Mouse (Mus musculus) kidney, postnatal 36 days (tissue): Measurements from ENCODE around the gene Olfr559.

ENCODE experiments used
- DNase-seq, 2 experiments: peaks; one replicate each; pipeline ENCODE4 v3.0.0; 2021 to 2022; ENCODE audit warnings: mixed read lengths in 2 of 2

Gene Olfr559

DNA sequence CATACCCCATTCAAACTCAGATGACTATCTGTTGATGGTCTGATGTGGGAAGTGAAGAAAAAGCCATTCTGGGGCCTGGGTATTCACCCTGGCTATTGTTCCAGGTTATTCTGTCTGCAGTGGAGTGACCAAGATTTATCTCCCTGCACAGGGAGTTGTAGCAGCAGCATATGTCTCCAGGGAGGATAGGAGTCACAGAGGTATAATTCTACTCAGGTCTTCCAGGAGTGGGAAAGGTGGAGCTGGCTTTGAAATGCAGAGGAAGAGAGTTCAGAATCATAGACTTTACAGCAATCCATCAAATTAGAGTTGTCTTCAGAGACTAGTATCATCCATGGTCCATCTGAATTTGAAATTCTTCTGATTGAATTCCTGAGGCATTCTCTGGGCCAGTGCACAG is at the start of gene Olfr559:
Gene Olfr559, minus strand, starts transcription at position 101 of the 400 bp plus-strand sequence.
- DNase-seq: no peak

DNA sequence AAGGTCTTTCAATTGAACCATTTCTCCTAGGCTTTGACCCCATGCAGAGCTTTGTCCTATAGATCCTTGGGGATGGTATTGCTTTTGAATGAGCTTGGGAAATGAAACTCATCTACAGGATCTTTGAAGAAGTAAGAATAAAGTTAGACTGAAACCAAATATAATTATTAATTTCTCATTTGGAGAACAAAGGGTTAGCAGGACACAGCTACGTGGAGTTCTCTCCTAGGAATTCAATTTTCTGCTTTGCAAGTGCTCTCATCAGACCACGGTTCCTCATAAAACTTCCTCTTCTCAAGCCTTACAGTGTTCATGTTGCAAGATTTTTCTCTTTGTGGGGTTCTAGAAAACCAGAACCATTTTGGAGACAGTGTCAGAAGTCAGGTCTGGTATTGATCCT is 43.6 kb upstream of the Olfr559 start, which contains the start of gene Olfr561:
Gene Olfr561, plus strand, starts transcription at position 301 of the 400 bp plus-strand sequence.
- no peak for DNase-seq

DNA sequence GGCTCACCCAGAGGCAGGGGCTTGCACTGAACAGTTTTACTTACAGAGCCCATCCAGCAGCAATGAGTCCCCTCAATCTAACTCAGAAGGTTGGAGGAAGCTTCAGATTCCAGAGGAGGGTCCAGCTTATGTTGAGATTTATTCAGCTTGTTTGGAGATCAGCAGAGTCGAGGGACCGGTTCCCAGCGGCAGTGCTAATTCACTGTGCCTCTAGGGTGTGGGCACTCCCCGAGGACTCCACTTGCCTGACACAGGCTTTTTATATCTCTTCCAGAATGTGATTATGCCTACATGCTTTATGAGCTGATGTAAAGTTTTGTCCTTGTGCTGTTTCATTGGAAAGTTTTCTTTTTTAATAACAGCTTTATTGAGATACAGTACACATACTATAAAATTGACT is 32.0 kb upstream of the Olfr559 start, which contains the start of the genes Olfr560 and Olfr78:
Gene Olfr560, minus strand, starts transcription at position 101 of the 400 bp plus-strand sequence.
Gene Olfr78, minus strand, starts transcription at position 206 of the 400 bp plus-strand sequence.
- no peak for DNase-seq

DNA sequence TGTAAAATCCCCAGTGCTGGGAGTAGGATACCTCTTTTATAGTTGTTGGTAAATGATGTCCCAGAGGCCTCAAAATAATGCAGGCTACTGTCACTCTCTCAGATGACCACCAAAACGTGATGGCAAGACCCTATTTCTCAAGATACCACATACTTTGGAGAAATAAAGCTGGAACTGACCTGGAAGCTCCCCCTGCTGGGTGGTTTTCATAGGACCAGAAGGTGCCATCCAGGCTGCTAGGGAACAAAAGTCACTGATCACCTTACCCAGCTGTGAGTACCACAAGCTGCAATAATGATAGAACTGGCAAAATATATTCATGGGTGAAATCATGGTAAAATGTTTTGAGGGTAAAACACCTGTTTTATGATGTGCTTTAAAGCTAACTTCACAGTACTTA is 24.8 kb upstream of the Olfr559 start:
- DNase-seq: peak in 1 of 2 experiments; percentile 36

DNA sequence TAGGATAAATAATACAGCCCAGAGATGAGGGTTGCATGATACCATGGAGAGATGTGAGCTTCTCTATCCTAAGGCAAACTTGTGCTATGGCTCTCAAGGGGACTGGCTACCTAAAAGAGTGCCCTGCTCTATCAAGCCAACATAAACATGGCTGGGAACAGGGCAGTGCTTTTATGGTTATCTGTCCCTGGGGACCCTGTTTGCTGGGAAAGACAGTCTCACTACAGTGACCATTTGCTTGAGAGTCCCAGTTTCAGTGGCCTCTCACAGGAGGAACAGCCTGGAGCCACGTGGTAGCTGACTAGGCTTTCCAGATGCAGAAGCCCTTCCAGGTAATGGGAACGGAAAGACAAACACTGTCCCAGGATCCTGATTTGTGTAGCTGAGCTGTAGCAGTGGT is 10.4 kb upstream of the Olfr559 start:
- DNase-seq: no peak

DNA sequence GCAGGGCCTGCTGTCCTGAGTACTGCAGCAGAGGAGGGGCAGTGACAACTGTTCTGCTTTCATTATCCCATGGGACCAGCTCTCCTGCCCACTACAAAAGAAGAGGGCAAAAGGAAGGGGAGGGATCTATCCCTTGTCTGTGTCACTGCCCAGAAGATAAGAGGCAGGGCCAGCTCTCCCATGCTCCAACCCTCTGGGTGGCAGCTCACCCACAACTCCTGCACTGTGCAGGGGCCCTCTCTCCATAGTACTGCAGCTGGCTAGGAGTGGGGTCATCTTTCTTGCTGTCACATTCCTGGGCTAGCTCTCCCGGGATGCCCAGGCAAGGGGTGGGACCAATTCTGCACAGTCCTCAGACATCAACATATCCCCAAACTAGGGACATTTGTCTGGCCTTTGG is 6.5 kb upstream of the Olfr559 start:
- DNase-seq: no peak

DNA sequence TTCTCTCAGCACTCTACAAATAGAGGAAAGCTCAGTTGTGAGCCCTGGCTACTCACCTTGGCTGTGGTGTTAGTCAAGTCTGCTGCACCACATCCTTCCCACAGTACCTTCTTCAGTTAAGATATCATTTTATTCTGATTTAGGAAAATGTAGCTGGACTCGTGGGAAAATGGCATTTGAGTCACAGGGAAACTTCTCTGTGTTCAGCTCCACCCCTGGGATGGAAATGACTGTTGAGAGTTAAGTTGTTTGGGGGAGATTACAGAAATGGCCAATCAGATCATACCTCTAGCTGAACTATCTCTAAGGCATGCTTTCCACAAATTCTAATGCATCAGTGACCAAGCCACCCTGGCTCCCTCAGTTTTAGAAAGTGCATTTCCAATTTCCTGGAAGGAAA is 8.3 kb downstream of the Olfr559 start, which contains the start of gene Olfr33:
Gene Olfr33, minus strand, starts transcription at position 101 of the 400 bp plus-strand sequence.
- DNase-seq: no peak

DNA sequence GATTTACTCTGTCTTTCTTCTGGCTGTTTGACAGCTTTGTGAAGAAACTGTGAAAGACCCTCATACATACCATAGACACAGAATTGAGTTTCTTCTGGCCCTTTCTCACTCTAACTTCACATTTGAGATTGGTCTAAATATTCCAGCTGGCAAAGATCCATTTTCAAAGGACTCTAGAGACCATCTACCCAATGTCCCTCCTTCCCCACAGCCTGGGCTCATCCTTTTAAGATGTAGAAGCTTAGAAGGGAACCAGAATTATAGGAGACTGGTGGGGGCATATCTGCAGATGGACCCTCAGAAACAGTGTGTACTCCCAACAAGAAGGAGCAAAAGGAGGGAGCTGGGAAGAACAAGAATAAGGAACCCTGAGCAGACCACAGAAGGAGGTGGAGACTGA is 25.4 kb downstream of the Olfr559 start, which contains the start of gene Olfr558:
Gene Olfr558, plus strand, starts transcription at position 301 of the 400 bp plus-strand sequence.
- DNase-seq: no peak

DNA sequence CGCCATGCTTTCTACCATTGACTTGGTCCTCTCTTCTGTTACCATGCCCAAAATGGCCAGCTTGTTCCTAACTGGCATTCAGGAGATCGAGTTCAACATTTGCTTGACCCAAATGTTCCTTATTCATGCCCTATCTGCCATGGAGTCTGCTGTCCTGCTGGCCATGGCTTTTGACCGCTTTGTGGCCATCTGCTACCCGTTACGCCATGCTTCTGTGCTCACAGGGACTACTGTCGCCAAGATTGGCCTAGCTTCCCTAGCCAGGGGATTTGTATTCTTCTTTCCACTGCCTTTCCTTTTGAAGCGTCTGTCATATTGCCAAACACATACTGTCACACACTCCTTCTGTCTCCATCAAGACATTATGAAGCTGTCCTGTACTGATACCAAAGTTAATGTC is 28.8 kb downstream of the Olfr559 start:
- no peak for DNase-seq

DNA sequence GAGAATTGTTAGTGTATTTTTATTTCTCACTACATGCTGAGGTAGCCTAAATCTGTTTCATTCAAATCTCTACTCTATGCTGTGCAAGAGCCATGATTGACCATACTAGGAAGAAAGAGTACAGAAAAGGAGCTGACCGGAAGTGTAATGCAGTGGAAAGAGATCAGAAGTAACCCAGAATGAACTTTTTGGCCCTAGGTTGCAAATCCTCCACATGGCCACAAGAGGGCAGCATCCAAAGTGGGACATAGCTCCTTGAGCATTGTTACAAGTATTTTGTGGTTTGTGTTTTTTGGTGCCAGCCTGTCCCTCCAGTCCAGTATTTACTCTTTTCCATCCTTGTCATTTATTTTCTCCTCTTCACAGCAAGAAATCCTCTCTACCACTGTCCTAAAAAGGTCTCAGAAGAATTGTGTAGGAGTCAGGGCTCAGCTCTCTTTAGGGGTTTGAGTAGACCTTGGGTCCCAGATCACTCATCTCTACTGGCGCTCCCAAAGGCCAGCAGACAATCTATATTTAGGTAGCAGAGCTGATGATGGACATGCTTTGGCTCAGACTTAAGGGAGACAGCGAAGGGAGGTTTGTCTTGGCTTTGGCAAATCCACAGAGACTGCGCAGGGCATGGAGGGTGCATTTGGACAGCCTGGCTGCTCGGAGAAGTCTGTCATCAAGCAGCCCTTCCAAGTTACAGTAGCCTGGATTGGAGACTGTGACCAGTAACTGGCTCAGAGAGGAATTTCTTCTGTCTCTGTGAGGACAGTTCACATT is 31.7 kb downstream of the Olfr559 start, which contains the start of gene Olfr557:
Gene Olfr557, plus strand, starts transcription at position 553 of the 768 bp plus-strand sequence.
- peak; percentile 17 to 61 for DNase-seq

DNA sequence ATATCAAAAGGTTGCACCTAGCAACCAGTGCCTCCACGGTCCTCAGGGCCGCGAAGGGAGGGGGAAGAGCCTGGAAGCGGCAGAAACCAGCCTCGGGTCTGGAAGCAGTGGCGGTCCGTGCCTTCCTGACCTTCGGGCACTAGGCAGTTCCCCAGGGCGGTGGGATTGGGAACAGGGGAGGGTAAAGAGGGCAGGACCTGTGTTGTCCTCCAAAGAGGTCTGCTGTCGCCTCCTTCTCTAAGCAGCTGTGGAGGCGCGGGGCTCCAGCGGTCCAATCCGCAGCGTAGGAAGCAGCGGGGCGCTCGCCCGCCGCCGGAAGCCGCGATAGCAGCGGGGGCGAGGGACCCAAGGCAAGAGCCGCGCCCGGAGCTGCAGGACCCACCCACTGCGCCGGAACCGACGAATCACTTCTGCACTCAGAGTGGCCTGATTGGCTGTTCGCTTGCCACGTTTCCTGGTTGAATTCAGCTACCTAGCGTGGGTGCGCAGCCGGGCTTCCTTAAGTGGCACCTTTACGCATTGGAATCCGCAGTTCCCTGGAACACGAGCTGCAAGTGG is 40.3 kb downstream of the Olfr559 start, which contains the start of gene Trim68:
Gene Trim68, minus strand, starts transcription at position 384 of the 558 bp plus-strand sequence.
- DNase-seq: peak; percentile 93

DNA sequence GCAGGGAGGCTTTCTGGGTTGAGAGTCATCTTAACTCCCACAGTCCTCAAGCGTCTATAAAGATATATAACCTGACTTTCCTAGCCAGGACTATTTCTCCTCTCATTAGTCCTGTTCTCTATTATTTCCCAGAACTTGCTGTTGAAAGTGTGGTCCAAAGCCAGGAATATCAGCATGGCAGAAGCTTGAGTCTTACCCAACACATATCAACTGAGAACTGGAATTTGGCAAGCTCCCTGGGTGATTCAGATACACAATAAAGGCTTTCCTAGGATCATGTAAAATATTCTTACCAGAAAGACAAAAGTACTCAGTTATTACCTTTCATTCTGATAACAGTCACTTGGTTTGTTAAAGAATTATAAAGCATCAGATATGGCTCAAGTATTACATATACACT is 45.4 kb downstream of the Olfr559 start:
- DNase-seq: no peak

DNA sequence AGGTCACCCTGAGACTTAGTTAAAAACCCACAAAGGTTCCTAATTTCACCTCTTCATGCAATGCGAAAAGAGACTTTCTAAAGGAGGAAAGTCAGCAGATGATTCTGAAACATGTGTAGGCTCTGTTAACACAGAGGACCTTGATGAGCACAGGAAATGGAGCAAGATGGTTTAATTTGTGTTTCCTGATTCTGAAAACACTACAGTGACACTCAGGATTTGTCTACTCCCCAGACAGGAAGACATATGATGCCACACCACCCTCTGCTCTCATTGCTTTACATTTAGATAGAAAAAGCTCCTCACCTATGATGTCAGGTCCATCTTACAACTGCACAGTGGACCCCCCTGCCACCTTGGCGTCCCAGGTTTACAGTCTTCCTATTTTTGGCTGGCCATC is 51.1 kb downstream of the Olfr559 start:
- DNase-seq: no peak
